Mouse (Mus musculus): ENCODE data around the gene Olfr898.

GRCm38 (mm10) chr9:38376786-38377185 is 28.6 kb downstream of the Olfr898 start, which contains the start of gene Olfr251:
- TF ChIP-seq CTCF (IDR thresholded peaks at IDR 0.05) (no peak), EP300 (IDR thresholded peaks at IDR 0.05) (no peak)
